Mouse (Mus musculus): ENCODE data around the gene Gmeb1. TPM values are rescaled to one million over a fixed set of nuclear protein-coding genes. Genes with fewer than 3 reads are reported as not detected.
"Not testable (repeated sequence)": the region's sequence is repeated elsewhere in the genome, so short reads cannot be mapped to it uniquely, and the experiment has no call there.

The Gmeb1 gene
- polyA plus RNA-seq, 1 experiment from 2014 or later = 24.7 TPM

DNA sequence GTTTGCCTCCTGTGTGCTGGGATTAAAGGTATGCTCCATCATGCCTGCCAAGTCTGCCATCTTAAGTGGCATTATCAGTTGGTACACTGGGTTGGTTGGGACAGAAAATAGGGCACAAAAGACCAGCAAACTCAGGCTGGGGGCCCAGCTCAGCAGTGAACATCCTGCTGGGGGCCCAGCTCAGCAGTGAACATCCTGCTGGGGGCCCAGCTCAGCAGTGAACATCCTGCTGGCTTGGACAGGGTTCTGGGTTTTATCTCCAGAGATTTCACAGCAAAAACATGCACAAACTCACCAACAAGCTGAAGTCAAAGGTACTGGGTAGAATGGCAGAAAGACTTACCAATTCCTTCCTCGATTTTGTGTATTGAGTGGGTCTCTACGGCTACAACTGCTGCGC, 15.8 kb downstream of the Gmeb1 start:
- Histone ChIP-seq H3K9ac (ENCODE audit: low read depth, low read length) (no peak overlapping the region), H3K9me3 (ENCODE audit: control insufficient read depth, low read length) (no peaks in the 10 kb centered on the region), H3K4me2 (ENCODE audit: low read depth, low read length) (no peak overlapping the region), H3K36me3 (ENCODE audit: control insufficient read depth, insufficient read depth, low read length) (peaks cover 89% of the 10 kb centered on the region), H3K27ac (replicated peaks; ENCODE audit: low read depth, low read length) (no peak overlapping the region), H3K4me3 (ENCODE audit: low read depth, low read length) (no peak overlapping the region), H3K4me1 (ENCODE audit: control insufficient read depth, insufficient read depth, low read length) (no peaks in the 10 kb centered on the region), H3K27me3 (replicated peaks; ENCODE audit: control insufficient read depth, insufficient read depth, low read length) (no peaks in the 10 kb centered on the region)
- 91% methylated on average over 3 of the region's 3 CpGs for WGBS
- ATAC-seq (ENCODE audit: low read depth) = no peak
- DNase-seq (ENCODE audit: low spot score) = no peak

DNA sequence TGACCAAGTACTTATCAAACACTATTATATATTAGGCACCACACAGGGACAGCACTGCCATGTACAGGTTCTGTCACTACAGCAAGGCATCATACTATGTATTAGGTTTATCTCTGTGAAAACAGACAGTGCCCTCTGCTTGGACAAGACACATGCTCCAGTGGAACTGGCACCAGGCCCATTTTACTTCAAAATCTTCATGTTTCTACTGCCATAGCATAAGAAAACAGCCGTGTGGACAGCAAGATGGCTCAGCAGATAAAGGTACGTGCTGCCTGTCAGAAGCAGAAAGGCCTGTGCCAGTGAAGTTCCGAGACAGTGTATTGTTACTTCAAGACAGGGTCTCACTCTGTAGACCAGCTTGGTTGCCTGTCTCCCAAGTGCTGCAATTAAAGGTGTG, 20.2 kb downstream of the Gmeb1 start:
- Histone ChIP-seq H3K4me2 (ENCODE audit: low read depth, low read length) (no peak overlapping the region), H3K4me1 (ENCODE audit: control insufficient read depth, insufficient read depth, low read length) (no peaks in the 10 kb centered on the region), H3K9me3 (ENCODE audit: control insufficient read depth, low read length) (no peaks in the 10 kb centered on the region), H3K9ac (ENCODE audit: low read depth, low read length) (no peak overlapping the region), H3K27me3 (replicated peaks; ENCODE audit: control insufficient read depth, insufficient read depth, low read length) (no peaks in the 10 kb centered on the region), H3K4me3 (ENCODE audit: low read depth, low read length) (no peak overlapping the region), H3K27ac (replicated peaks; ENCODE audit: low read depth, low read length) (no peak overlapping the region), H3K36me3 (ENCODE audit: control insufficient read depth, insufficient read depth, low read length) (peaks cover 92% of the 10 kb centered on the region)
- WGBS = 88% methylated on average over 3 of the region's 3 CpGs
- no peak for ATAC-seq (ENCODE audit: low read depth)
- no peak for DNase-seq (ENCODE audit: low spot score)

DNA sequence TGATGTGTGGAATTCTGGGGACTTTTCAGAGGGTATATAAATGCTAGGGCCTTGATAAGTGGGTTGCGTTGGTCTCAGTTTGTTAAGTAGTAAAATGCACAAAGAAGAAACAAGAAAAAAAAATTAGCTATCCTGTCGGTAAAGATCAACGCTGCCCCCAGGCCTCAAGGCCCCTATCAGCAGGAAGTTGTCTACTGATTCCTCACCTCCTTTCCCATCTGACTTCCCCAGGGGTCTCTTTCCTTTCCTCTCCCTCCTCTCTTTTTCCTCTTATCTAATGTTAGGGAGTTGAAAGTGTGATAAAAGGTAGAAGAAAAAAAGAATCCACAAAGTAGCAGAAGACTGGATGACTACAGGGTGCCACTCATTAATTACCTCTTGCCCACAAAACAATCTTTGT, 21.0 kb downstream of the Gmeb1 start:
- H3K9me3 ChIP-seq (ENCODE audit: control insufficient read depth, low read length) = no peaks in the 10 kb centered on the region
- no peaks in the 10 kb centered on the region for H3K27me3 ChIP-seq (replicated peaks; ENCODE audit: control insufficient read depth, insufficient read depth, low read length)
- no peaks in the 10 kb centered on the region for H3K4me1 ChIP-seq (ENCODE audit: control insufficient read depth, insufficient read depth, low read length)
- no peak for DNase-seq (ENCODE audit: low spot score)
- no peak overlapping the region for H3K27ac ChIP-seq (replicated peaks; ENCODE audit: low read depth, low read length)
- ATAC-seq (ENCODE audit: low read depth) = no peak
- peaks cover 92% of the 10 kb centered on the region for H3K36me3 ChIP-seq (ENCODE audit: control insufficient read depth, insufficient read depth, low read length)
- WGBS = 92% methylated on average over 3 of the region's 3 CpGs
- no peak overlapping the region for H3K4me2 ChIP-seq (ENCODE audit: low read depth, low read length)
- no peak overlapping the region for H3K9ac ChIP-seq (ENCODE audit: low read depth, low read length)
- no peak overlapping the region for H3K4me3 ChIP-seq (ENCODE audit: low read depth, low read length)

DNA sequence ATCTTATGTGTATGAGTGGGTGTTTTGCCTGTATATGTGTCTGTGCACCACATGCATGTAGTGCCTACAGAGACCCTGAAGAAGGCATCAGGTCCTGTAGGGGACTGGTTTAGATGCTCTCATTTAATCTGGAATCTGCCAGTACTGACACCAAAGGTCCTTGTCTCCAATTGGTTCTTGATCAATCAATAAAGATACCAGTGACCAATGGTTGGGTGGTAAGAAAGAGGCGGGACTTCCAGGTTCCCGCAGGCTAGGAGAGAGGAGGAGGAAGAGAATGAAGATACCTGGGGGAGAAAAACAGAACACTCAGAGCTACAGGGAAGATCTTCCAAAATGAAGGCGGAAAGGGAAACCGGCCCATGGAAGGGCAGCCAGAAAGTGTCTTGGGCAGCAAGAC, 23.0 kb downstream of the Gmeb1 start:
- no peak overlapping the region for H3K9ac ChIP-seq (ENCODE audit: low read depth, low read length)
- no peaks in the 10 kb centered on the region for H3K4me1 ChIP-seq (ENCODE audit: control insufficient read depth, insufficient read depth, low read length)
- H3K27ac ChIP-seq (replicated peaks; ENCODE audit: low read depth, low read length) = no peak overlapping the region
- H3K36me3 ChIP-seq (ENCODE audit: control insufficient read depth, insufficient read depth, low read length) = peaks cover 99% of the 10 kb centered on the region
- no peaks in the 10 kb centered on the region for H3K27me3 ChIP-seq (replicated peaks; ENCODE audit: control insufficient read depth, insufficient read depth, low read length)
- H3K4me2 ChIP-seq (ENCODE audit: low read depth, low read length) = no peak overlapping the region
- no peaks in the 10 kb centered on the region for H3K9me3 ChIP-seq (ENCODE audit: control insufficient read depth, low read length)
- H3K4me3 ChIP-seq (ENCODE audit: low read depth, low read length) = no peak overlapping the region
- DNase-seq (ENCODE audit: low spot score) (no peak), ATAC-seq (ENCODE audit: low read depth) (no peak)
- WGBS = 85% methylated on average over 4 of the region's 4 CpGs

DNA sequence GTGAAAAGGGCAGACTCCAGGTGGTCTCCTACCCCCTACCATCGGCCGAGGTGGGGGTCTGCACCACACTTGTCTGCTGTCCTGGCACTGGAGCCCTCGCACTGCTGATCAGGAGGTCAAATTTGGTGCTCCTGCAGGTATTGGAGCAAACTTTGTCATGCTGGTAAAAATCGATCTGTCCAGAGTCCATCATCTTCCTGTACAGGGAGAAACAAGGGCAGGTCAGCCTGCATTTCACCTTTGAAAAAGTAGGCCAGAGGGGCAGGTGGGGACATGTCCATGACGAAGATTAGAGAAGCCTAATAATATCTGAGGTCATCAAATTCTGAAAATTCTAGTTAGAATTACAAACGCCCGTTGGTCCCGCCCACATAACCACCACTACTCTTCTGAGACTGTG, 26.7 kb downstream of the Gmeb1 start:
- ATAC-seq (ENCODE audit: low read depth) = no peak
- H3K4me2 ChIP-seq (ENCODE audit: low read depth, low read length) = no peak overlapping the region
- no peak overlapping the region for H3K4me3 ChIP-seq (ENCODE audit: low read depth, low read length)
- H3K27me3 ChIP-seq (replicated peaks; ENCODE audit: control insufficient read depth, insufficient read depth, low read length) = no peaks in the 10 kb centered on the region
- DNase-seq (ENCODE audit: low spot score) = no peak
- 85% methylated on average over 8 of the region's 8 CpGs for WGBS
- peaks cover 98% of the 10 kb centered on the region for H3K36me3 ChIP-seq (ENCODE audit: control insufficient read depth, insufficient read depth, low read length)
- no peaks in the 10 kb centered on the region for H3K9me3 ChIP-seq (ENCODE audit: control insufficient read depth, low read length)
- H3K27ac ChIP-seq (replicated peaks; ENCODE audit: low read depth, low read length) = no peak overlapping the region
- H3K4me1 ChIP-seq (ENCODE audit: control insufficient read depth, insufficient read depth, low read length) = no peaks in the 10 kb centered on the region
- no peak overlapping the region for H3K9ac ChIP-seq (ENCODE audit: low read depth, low read length)

DNA sequence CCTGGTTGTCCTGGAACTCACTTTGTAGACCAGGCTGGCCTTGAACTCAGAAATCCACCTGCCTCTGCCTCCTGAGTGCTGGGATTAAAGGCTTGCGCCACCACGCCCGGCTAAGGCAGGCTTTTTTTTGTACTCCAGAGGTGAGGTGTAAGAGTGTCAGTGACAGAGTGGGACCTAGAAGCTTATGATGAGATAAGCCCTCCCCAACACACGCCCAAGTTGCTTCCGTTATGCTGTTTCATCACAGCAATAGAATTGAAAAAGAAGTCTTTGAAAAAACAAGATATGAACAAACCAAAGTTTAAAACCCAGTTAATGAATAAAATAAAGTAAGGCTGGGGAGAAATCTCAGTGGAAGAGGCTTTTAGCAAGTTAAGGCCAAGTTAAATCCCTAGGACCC, 31.0 kb downstream of the Gmeb1 start:
- WGBS = 91% methylated on average over 5 of the region's 5 CpGs
- no peaks in the 10 kb centered on the region for H3K27me3 ChIP-seq (replicated peaks; ENCODE audit: control insufficient read depth, insufficient read depth, low read length)

DNA sequence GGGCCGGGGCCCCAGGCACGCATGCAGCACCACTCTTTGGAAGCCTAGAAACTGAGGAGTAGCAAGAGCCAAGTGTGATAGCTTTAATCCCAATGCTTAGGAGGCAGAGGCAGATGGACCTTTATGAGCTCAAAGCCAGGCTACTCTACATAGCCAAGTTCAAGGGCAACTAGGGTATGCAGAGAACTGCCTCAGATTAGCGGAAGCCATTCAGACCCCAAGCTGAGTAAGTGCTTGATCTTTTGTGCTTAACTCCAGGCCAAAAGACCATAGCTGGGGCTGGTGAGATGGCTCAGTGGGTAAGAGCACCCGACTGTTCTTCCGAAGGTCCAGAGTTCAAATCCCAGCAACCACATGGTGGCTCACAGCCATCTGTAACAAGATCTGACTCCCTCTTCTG, 39.4 kb downstream of the Gmeb1 start:
- H3K9ac ChIP-seq (ENCODE audit: low read depth, low read length); H3K4me2 ChIP-seq (ENCODE audit: low read depth, low read length); ATAC-seq (ENCODE audit: low read depth); H3K4me1 ChIP-seq (ENCODE audit: control insufficient read depth, insufficient read depth, low read length); H3K4me3 ChIP-seq (ENCODE audit: low read depth, low read length); H3K9me3 ChIP-seq (ENCODE audit: control insufficient read depth, low read length); DNase-seq (ENCODE audit: low spot score); H3K27ac ChIP-seq (replicated peaks; ENCODE audit: low read depth, low read length); H3K27me3 ChIP-seq (replicated peaks; ENCODE audit: control insufficient read depth, insufficient read depth, low read length): not testable (repeated sequence)
- 90% methylated on average over 5 of the region's 5 CpGs for WGBS
- peaks cover 45% of the 10 kb centered on the region for H3K36me3 ChIP-seq (ENCODE audit: control insufficient read depth, insufficient read depth, low read length)

More for the DNA sequence above, 31.0 kb downstream of the Gmeb1 start:
- DNase-seq (ENCODE audit: low spot score) = no peak
- Histone ChIP-seq H3K4me1 (ENCODE audit: control insufficient read depth, insufficient read depth, low read length) (no peaks in the 10 kb centered on the region), H3K36me3 (ENCODE audit: control insufficient read depth, insufficient read depth, low read length) (peaks cover 96% of the 10 kb centered on the region), H3K27ac (replicated peaks; ENCODE audit: low read depth, low read length) (no peak overlapping the region), H3K4me2 (ENCODE audit: low read depth, low read length) (no peak overlapping the region), H3K9ac (ENCODE audit: low read depth, low read length) (no peak overlapping the region), H3K4me3 (ENCODE audit: low read depth, low read length) (no peak overlapping the region), H3K9me3 (ENCODE audit: control insufficient read depth, low read length) (no peaks in the 10 kb centered on the region)
- ATAC-seq (ENCODE audit: low read depth) = no peak

DNA sequence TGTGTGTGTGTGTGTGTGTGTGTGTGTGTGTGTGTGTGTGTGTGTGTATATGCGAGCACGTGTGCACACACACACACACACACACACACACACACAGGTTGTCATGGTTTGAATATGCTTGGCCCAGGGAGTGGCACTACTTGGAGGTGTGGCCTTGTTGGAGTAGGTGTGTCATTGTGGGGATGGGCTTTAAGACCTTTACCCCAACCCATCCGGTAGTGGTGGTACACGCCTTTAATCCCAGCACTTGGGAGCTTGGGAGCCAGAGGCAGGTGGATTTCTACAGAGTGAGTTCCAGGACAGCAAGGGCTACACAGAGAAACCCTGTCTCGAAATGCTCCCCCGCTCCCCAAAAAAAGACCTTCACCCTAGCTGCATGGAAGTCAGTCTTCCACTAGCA, 43.0 kb downstream of the Gmeb1 start:
- H3K4me2 ChIP-seq (ENCODE audit: low read depth, low read length); H3K4me3 ChIP-seq (ENCODE audit: low read depth, low read length); ATAC-seq (ENCODE audit: low read depth); H3K9ac ChIP-seq (ENCODE audit: low read depth, low read length); H3K9me3 ChIP-seq (ENCODE audit: control insufficient read depth, low read length); H3K27ac ChIP-seq (replicated peaks; ENCODE audit: low read depth, low read length); H3K4me1 ChIP-seq (ENCODE audit: control insufficient read depth, insufficient read depth, low read length); H3K27me3 ChIP-seq (replicated peaks; ENCODE audit: control insufficient read depth, insufficient read depth, low read length); DNase-seq (ENCODE audit: low spot score): not testable (repeated sequence)
- H3K36me3 ChIP-seq (ENCODE audit: control insufficient read depth, insufficient read depth, low read length) = 0 out of 2 replicates have a peak, but pooled peaks cover 15% of the 10 kb centered on the region
- WGBS = 92% methylated on average over 2 of the region's 6 CpGs

DNA sequence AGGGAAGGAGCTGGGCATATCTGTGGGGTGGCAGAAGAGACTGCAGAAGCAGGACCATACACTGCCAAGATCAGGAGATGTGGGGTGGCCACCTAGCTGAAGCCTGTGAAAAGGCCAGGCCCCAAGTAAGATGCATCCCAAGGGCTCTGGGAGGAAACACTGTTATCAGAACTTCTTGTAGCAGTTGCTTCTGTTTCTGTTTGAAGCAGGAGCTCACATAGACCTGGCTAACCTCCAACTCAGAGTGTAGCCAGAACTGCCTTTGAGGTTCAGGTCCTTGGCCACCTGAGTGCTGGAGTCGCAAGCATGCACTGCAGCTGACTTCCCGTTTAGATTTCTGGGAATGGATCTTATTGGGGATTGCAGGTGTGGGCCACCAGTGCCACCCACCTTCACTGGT, 43.6 kb downstream of the Gmeb1 start:
- Histone ChIP-seq H3K27ac (replicated peaks; ENCODE audit: low read depth, low read length) (no peak overlapping the region), H3K4me1 (ENCODE audit: control insufficient read depth, insufficient read depth, low read length) (no peaks in the 10 kb centered on the region), H3K36me3 (ENCODE audit: control insufficient read depth, insufficient read depth, low read length) (0 out of 2 replicates have a peak, but pooled peaks cover 11% of the 10 kb centered on the region), H3K4me3 (ENCODE audit: low read depth, low read length) (no peak overlapping the region), H3K27me3 (replicated peaks; ENCODE audit: control insufficient read depth, insufficient read depth, low read length) (no peaks in the 10 kb centered on the region), H3K9ac (ENCODE audit: low read depth, low read length) (no peak overlapping the region), H3K9me3 (ENCODE audit: control insufficient read depth, low read length) (no peaks in the 10 kb centered on the region), H3K4me2 (ENCODE audit: low read depth, low read length) (no peak overlapping the region)
- no peak for DNase-seq (ENCODE audit: low spot score)
- WGBS = 61% methylated on average over 2 of the region's 2 CpGs
- ATAC-seq (ENCODE audit: low read depth) = no peak

Measured in embryonic facial prominence, embryonic 14.5 days (tissue).